Mouse (Mus musculus) limb, embryonic 12.5 days (tissue): Measurements from ENCODE around the gene Rbms3. TPM values are rescaled to one million over a fixed set of nuclear protein-coding genes. Genes with fewer than 3 reads are reported as not detected.

Source experiments
- ATAC-seq: fragments of 200-750 bp; cut with Nextera tagmentation; 2 replicates; pipeline ENCODE4 v1.8.0; 2017; ENCODE audit warnings: low read depth, moderate TSS enrichment; ENCODE audit not compliant: insufficient number of reproducible peaks, insufficient read depth, low FRiP score, low TSS enrichment
- H3K27ac ChIP-seq: fragments of 300-500 bp; sonication (generic); 2 replicates; pipeline ENCODE4 v1.5.1; 2016; ENCODE audit warnings: mild to moderate bottlenecking, moderate library complexity
- H3K27me3 ChIP-seq: fragments of 300-500 bp; sonication (generic); 2 replicates; pipeline ENCODE4 v1.6.1; 2016; ENCODE audit warnings: mild to moderate bottlenecking, moderate library complexity
- H3K36me3 ChIP-seq: fragments of 300-500 bp; sonication (generic); 2 replicates; pipeline ENCODE4 v1.6.1; 2016; ENCODE audit warnings: mild to moderate bottlenecking, moderate library complexity
- H3K4me1 ChIP-seq: fragments of 300-500 bp; sonication (generic); replicated peaks from 2 replicates; pipeline ENCODE4 v1.6.1; 2016
- H3K4me2 ChIP-seq: fragments of 300-500 bp; sonication (generic); 2 replicates; pipeline ENCODE4 v1.6.1; 2016; ENCODE audit warnings: mild to moderate bottlenecking, moderate library complexity
- H3K4me3 ChIP-seq: fragments of 300-500 bp; sonication (generic); replicated peaks from 2 replicates; pipeline ENCODE4 v1.5.1; 2016; ENCODE audit warnings: mild to moderate bottlenecking
- H3K9ac ChIP-seq: fragments of 300-500 bp; sonication (generic); replicated peaks from 2 replicates; pipeline ENCODE4 v1.6.1; 2016; ENCODE audit warnings: mild to moderate bottlenecking, moderate library complexity
- H3K9me3 ChIP-seq: fragments of 300-500 bp; sonication (generic); 2 replicates; pipeline ENCODE4 v1.6.1; 2016; ENCODE audit warnings: mild to moderate bottlenecking, moderate library complexity
- WGBS: fragments of 180-500 bp; shearing (Covaris S2); methylation state at CpG from one replicate; pipeline ENCODE4 v1.1.7; 2016; 5-methylcytosine and 5-hydroxymethylcytosine counted together
- polyA plus RNA-seq: library from polyadenylated mRNA; unstranded; fragments of >200 nt; fragmentation: Nextera tagmentation; extraction: Ambion mirVana; gene quantifications from 2 replicates; pipeline ENCODE4 v1.2.1, GENCODE M21; 2016

Gene Rbms3
- polyA plus RNA-seq, 1 experiment from 2014 or later: 74.3 TPM

DNA sequence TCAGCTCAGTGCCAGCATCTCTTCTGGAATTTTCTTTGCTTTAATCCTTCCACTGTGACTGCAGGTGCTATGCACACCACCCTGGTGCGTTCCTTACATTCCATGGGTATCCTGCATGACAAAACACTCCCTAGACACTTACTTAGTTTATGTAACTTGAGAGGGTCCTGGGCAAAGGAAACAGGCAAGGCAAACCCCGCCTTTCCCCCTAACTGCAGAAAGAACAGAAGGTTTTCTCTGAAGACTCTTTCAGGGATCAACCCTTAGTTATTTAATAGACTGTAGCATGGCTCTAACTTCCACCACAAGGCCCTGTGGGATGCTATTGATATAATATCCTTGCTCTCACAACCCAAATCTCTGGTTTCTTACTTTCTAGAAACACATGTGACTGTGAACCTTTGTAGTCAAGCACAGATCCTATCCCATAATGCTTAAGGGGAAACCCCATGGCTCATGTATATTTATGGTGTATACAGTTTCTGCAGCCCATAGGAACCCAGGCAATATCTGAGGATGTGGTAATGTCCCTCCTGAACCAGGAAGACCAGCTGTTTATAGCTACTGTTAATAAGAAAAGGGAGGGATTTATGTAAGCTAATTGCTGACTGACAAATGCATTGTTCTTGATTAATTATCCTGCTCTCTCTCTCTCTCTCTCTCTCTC is 557.1 kb downstream of the Rbms3 start:
- Histone ChIP-seq H3K4me3 (no peak overlapping the region), H3K4me1 (peaks cover 31% of the 10 kb centered on the region), H3K36me3 (no peaks in the 10 kb centered on the region), H3K9ac (no peak overlapping the region), H3K27me3 (no peaks in the 10 kb centered on the region), H3K9me3 (no peaks in the 10 kb centered on the region), H3K27ac (peak overlapping the region; percentile 87), H3K4me2 (no peak overlapping the region)
- WGBS: 9% methylated on average over 2 of the region's 2 CpGs
- peak; percentile 87 for ATAC-seq

DNA sequence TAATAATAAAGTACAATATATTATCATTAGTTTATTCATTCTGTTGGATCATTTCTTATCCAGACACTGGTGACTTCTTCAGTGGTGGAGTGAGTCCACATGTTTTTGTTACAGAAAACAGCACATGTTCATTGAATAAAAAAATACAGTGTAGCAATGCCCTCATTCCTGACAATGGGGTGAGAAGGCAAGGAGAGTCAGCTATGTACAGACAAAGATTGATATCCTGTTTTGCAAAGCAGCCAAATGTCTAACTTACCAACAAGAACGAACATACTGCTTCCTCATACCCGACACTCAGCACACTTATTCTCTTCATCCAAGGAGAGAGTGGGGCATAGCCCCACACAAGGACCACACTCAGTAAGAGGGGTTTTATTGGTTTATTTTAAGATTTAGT is 559.1 kb downstream of the Rbms3 start:
- H3K36me3 ChIP-seq: 0 out of 2 replicates have a peak, but pooled peaks cover 5% of the 10 kb centered on the region
- no peak overlapping the region for H3K4me2 ChIP-seq
- no peak for ATAC-seq
- no peak overlapping the region for H3K9ac ChIP-seq
- H3K4me3 ChIP-seq: no peak overlapping the region
- no peaks in the 10 kb centered on the region for H3K27me3 ChIP-seq
- 87% methylated on average over 2 of the region's 2 CpGs for WGBS
- no peaks in the 10 kb centered on the region for H3K9me3 ChIP-seq
- H3K4me1 ChIP-seq: peaks cover 21% of the 10 kb centered on the region
- no peak overlapping the region for H3K27ac ChIP-seq

DNA sequence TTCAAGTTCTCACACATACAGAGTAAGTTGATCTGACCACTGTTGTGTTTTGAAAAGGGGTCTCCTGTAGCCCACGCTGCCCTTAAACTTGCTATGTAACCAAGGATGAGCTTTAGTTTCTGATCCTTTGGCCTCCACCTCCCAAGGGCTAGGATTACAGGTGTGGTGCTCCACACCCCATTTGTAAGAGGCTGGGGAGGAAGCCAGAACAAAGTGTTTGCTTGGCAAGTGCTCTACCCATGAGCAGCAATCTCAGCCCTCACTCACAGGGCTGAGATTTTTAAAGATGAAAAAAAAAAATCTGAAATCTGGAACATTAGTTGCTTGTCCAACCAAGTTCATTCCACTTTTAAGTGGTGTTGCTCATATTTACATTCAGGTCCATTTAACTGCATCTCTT is 560.5 kb downstream of the Rbms3 start:
- WGBS: 89% methylated on average over 1 of the region's 1 CpGs
- Histone ChIP-seq H3K4me2 (no peak overlapping the region), H3K4me3 (no peak overlapping the region), H3K9me3 (no peaks in the 10 kb centered on the region), H3K27me3 (no peaks in the 10 kb centered on the region), H3K36me3 (0 out of 2 replicates have a peak, but pooled peaks cover 5% of the 10 kb centered on the region), H3K4me1 (peaks cover 23% of the 10 kb centered on the region), H3K27ac (no peak overlapping the region), H3K9ac (no peak overlapping the region)
- ATAC-seq: no peak

DNA sequence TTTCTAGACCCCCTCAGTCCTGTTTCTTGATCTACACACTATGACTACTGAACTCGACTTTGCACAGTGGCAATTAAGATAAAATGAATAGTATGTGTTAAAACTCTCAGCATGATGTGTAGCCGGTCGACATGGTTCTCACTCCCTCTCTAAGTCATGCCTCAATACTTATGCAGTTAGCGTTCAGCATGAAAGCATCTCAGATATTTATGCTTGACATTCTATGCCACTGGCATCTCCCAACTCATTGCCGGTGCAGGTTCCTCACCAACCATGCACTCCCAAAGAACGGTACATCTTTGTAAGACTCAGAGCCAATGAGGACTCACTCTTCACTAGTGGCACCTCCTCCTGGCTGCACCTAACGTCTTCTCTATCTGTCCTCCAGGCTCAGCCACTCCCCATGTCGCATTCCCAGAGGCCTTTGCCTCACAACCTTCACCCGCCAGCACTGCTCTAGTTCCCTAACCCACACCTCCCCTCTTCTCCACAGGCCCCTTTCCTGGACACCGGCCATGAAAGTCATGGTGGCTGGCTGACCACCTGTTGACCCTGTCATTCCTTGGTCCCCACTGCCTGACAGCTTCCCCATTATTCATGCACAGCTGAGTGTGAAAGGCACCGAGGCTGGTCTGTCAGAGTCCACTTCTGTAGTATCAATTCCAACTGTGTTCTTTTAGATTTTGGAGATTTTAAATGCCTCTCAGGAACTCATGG is 561.9 kb downstream of the Rbms3 start:
- H3K4me2 ChIP-seq: no peak overlapping the region
- no peak overlapping the region for H3K9ac ChIP-seq
- H3K27me3 ChIP-seq: no peaks in the 10 kb centered on the region
- no peak overlapping the region for H3K4me3 ChIP-seq
- peaks cover 20% of the 10 kb centered on the region for H3K4me1 ChIP-seq
- H3K36me3 ChIP-seq: 0 out of 2 replicates have a peak, but pooled peaks cover 5% of the 10 kb centered on the region
- WGBS: 84% methylated on average over 11 of the region's 11 CpGs
- no peak for ATAC-seq
- H3K27ac ChIP-seq: no peak overlapping the region
- no peaks in the 10 kb centered on the region for H3K9me3 ChIP-seq

DNA sequence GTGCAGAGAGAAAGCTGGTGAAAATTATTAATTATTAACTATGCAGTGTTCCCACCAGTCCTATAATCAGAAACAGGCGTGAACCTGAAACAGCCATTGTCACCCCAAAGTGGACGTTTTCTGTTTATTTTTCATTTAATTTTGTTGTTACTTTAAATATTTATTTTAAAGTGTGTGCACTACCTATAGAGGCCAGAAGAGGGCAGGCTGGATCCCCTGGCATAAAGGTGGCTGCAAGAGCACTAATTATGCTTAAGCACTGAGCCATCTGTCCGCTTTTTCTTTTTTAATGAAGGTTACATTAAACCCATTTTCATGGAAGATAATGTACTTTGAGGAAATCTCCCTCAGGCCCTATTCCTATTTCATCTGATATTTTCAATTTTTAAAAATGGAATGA is 563.2 kb downstream of the Rbms3 start:
- WGBS: 85% methylated on average over 3 of the region's 3 CpGs
- no peak overlapping the region for H3K27ac ChIP-seq
- no peak overlapping the region for H3K4me3 ChIP-seq
- no peak for ATAC-seq
- H3K27me3 ChIP-seq: no peaks in the 10 kb centered on the region
- H3K4me1 ChIP-seq: peaks cover 10% of the 10 kb centered on the region; the same call in 1 of the 2 replicates
- H3K9ac ChIP-seq: no peak overlapping the region
- no peak overlapping the region for H3K4me2 ChIP-seq
- H3K9me3 ChIP-seq: no peaks in the 10 kb centered on the region
- 0 out of 2 replicates have a peak, but pooled peaks cover 5% of the 10 kb centered on the region for H3K36me3 ChIP-seq

DNA sequence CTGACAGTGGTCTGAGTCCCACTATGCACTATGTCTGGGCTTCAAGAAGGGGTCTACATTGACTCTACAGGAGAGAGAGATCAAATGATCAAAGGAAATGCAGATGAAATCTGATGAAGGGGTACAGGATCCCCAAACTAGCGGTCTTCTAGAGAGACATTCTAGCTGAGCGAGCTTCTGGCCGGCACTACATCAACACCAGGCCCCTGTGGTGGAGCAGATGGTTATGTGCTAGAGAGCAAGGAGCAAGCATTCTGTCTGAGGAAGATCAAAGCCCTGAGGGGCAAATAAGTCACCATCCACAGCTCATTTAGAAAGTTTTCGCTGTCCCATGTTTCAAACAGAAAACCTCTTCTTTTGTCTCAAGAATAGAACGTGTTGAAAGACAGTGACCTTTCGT is 564.1 kb downstream of the Rbms3 start:
- ATAC-seq: no peak
- H3K27me3 ChIP-seq: no peaks in the 10 kb centered on the region

DNA sequence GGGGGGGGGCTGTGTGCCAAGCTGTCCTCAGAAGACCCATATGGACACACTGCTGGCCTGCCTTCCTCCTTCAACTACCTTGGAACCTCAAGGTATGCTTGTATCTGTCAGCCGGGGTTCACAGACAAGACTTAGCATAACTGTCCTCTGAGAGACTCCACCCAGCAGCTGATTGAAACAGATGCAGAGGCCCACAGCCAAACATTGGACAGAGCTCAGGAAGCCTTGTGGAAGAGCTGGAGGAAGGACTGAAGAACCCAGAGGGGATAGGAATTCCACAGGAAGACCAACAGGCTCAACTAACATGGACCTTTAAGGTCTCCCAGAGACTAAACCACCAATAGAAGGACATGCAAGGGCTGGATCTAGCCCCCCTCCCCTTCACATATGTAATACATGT is 570.1 kb downstream of the Rbms3 start:
- 86% methylated on average over 1 of the region's 1 CpGs for WGBS
- no peak overlapping the region for H3K27ac ChIP-seq
- no peaks in the 10 kb centered on the region for H3K36me3 ChIP-seq
- H3K27me3 ChIP-seq: no peaks in the 10 kb centered on the region
- peaks cover 10% of the 10 kb centered on the region; the same call in 1 of the 2 replicates for H3K4me1 ChIP-seq
- H3K9me3 ChIP-seq: no peaks in the 10 kb centered on the region
- no peak overlapping the region for H3K4me3 ChIP-seq
- no peak for ATAC-seq
- H3K4me2 ChIP-seq: no peak overlapping the region
- H3K9ac ChIP-seq: no peak overlapping the region

More for the DNA sequence above, 564.1 kb downstream of the Rbms3 start:
- H3K9me3 ChIP-seq: no peaks in the 10 kb centered on the region
- H3K9ac ChIP-seq: no peak overlapping the region
- no peak overlapping the region for H3K27ac ChIP-seq
- H3K4me2 ChIP-seq: no peak overlapping the region
- H3K4me3 ChIP-seq: no peak overlapping the region
- H3K36me3 ChIP-seq: 0 out of 2 replicates have a peak, but pooled peaks cover 5% of the 10 kb centered on the region
- WGBS: 78% methylated on average over 6 of the region's 6 CpGs
- H3K4me1 ChIP-seq: peaks cover 10% of the 10 kb centered on the region; the same call in 1 of the 2 replicates

DNA sequence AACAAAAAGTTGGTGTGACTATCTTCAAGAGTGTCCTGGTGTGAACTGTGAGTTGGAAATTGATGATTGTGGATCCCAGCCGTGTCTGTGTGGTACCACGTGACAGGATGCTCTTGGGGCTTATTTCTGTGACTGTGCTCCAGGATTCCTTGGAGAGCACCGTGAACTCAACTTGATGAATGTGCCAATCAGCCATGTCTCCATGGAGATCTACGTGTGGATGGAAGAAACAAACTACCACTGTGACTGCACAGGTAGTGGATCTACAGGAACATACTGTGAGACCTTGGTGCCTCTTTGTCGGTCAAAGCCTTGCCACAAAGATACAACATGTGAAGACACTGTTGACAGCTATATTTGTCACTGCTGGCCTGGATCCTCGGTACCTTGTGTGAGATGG is 570.6 kb downstream of the Rbms3 start:
- Histone ChIP-seq H3K9ac (no peak overlapping the region), H3K36me3 (peaks cover 3% of the 10 kb centered on the region; the same call in 1 of the 2 replicates), H3K4me2 (no peak overlapping the region), H3K27me3 (no peaks in the 10 kb centered on the region), H3K27ac (no peak overlapping the region), H3K4me3 (no peak overlapping the region), H3K4me1 (peaks cover 7% of the 10 kb centered on the region; the same call in 1 of the 2 replicates), H3K9me3 (no peaks in the 10 kb centered on the region)
- 92% methylated on average over 6 of the region's 6 CpGs for WGBS
- ATAC-seq: no peak

DNA sequence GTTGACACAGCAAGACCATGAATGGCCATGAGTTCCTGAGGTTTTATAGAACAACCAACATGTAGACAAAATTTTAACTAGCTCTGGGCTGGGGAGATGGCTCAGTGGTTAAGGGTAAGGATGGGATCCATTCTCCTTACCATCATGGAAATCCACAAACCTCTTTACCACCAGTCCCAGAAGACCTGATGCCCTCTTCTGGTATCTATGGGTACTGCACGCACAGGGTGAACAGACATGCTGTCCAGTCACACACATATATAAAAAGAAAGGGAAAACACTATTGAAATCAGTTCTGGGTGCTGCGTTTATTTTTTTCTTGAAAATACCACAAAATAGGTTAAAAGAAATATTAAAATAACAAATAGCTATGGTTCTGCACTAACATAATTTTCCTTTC is 577.8 kb downstream of the Rbms3 start:
- ATAC-seq: no peak
- WGBS: 89% methylated on average over 2 of the region's 2 CpGs
- Histone ChIP-seq H3K27ac (no peak overlapping the region), H3K27me3 (no peaks in the 10 kb centered on the region), H3K9me3 (peaks cover 8% of the 10 kb centered on the region; the same call in 1 of the 2 replicates), H3K9ac (no peak overlapping the region), H3K4me2 (no peak overlapping the region), H3K4me1 (0 out of 2 replicates have a peak, but pooled peaks cover 6% of the 10 kb centered on the region), H3K4me3 (no peak overlapping the region), H3K36me3 (peaks cover 20% of the 10 kb centered on the region; the same call in 1 of the 2 replicates)

DNA sequence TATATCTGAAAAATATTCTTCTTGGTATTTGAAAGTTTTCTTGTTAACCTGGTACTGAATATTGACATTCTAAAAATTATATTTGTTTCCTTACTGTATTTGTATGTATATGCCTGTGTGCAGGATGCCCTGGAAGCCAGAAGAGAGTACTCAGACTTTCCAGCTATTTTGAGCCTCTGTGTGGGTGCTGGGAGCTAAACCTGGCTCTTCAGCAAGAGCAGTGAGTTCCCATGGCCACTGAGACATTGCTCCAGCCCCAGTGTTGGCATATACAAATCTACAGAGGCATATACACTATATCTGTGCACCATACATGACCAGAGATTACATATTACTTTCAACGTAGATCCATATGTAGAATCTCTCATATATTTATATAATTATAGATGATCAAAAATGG is 581.1 kb downstream of the Rbms3 start:
- WGBS: 94% methylated on average over 1 of the region's 1 CpGs
- peaks cover 12% of the 10 kb centered on the region; the same call in 1 of the 2 replicates for H3K36me3 ChIP-seq

DNA sequence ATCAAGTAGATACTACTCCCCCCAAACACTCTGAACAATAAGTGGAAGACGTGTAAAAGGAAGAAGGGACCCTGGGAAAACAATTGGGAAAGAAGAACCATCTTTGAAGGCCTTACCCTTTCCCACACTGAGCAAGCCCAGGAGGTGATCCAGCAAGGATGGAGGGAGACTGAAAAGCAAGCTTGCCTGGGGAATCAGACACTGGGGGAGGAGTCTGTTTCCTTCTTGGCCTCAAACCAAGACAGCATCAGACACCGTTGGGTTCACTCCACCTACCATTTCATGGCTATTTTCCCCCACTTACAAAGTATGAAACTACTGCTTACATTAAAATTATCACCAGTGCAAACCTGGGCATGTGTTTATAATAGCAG is 587.7 kb downstream of the Rbms3 start:
- Histone ChIP-seq H3K4me2 (no peak overlapping the region), H3K4me3 (no peak overlapping the region), H3K27ac (no peak overlapping the region), H3K9me3 (no peaks in the 10 kb centered on the region), H3K36me3 (no peaks in the 10 kb centered on the region), H3K27me3 (no peaks in the 10 kb centered on the region), H3K4me1 (peaks cover 5% of the 10 kb centered on the region; the same call in 1 of the 2 replicates), H3K9ac (no peak overlapping the region)
- 75% methylated on average over 2 of the region's 2 CpGs for WGBS
- no peak for ATAC-seq

More for the DNA sequence above, 581.1 kb downstream of the Rbms3 start:
- no peak overlapping the region for H3K4me2 ChIP-seq
- ATAC-seq: no peak
- no peak overlapping the region for H3K27ac ChIP-seq
- H3K9me3 ChIP-seq: peaks cover 8% of the 10 kb centered on the region; the same call in 1 of the 2 replicates
- H3K4me1 ChIP-seq: 0 out of 2 replicates have a peak, but pooled peaks cover 6% of the 10 kb centered on the region
- H3K4me3 ChIP-seq: no peak overlapping the region
- no peaks in the 10 kb centered on the region for H3K27me3 ChIP-seq
- no peak overlapping the region for H3K9ac ChIP-seq
